Mouse (Mus musculus) adrenal gland, adult 2 months (tissue): ENCODE measurements around the gene Mmp25. TPM values are rescaled to one million over a fixed set of nuclear protein-coding genes. Genes with fewer than 3 reads are reported as not detected.

Experiments
- DNase-seq: peaks from one replicate; pipeline ENCODE4 v3.0.0; 2021
- polyA plus RNA-seq: library from polyadenylated mRNA; depleted of rRNA; stranded (reverse); fragments of >200 nt; gene quantifications from 2 replicates; pipeline ENCODE4 v1.2.3, GENCODE M21; 2012
- total RNA-seq, 2 experiments: library from RNA; stranded (reverse); gene quantifications; 2 replicates each; pipeline ENCODE4 v1.2.3; 2021

Gene Mmp25
- total and polyA plus RNA-seq, 3 experiments, result 0.10 to 0.42 TPM; not detected in 1

DNA sequence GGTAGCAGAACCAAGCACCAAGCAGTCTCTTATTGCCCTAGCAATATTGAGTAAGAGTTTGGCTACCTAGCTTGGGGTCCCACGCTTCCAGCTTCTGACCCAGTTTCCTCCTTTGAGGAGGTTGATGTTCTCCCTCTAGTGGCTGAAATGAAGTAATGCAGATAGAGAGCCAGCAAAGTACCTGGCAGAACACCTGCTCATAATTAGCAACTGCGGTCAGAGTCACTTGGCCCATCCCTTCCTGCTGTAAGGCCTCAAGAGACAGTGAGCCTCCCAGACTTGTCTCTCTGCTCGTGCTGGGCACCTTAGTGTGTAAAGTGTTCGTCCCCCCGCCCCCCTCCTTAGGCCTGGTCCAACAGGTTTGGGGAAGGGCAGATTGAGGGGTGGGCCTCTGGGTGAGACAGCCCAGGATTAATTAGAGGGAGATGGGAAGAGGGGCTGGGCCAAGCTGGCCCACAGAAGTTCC is 19.5 kb upstream of the Mmp25 start:
- DNase-seq, result no peak

DNA sequence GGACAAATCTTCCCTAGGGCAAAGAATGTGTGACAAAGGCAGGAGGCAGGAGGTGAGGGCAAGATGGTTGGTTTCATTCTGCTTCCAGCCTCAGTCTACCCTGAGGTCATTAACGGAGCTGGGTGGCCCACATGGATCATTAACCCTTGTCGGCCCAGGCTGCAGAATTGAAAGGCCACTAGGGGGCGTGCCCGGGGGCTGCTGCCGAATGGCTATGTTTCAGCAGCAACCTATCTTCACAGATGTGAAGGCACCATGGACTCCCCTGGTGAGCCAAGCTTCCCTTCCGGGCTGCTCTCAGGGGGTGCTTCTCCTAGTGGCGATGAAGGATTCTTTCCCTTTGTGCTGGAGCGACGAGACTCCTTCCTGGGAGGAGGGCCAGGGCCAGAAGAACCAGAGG is 16.4 kb upstream of the Mmp25 start:
- no peak for DNase-seq

- DNase-seq, result no peak
Observed at GRCm38 (mm10) chr17:23660876-23661200, 15.8 kb upstream of the Mmp25 start.

GRCm38 (mm10) chr17:23660117-23660875 is 15.2 kb upstream of the Mmp25 start, which contains the start of gene Bicdl2:
TSS of gene Bicdl2 (plus strand) at chr17:23660506.
- peak; percentile 36 for DNase-seq

GRCm38 (mm10) chr17:23658450-23658849 is 13.4 kb upstream of the Mmp25 start:
- DNase-seq, result no peak

GRCm38 (mm10) chr17:23654410-23654809 is 9.3 kb upstream of the Mmp25 start:
- DNase-seq, result no peak

- DNase-seq, result no peak
Observed at GRCm38 (mm10) chr17:23654001-23654400, 8.9 kb upstream of the Mmp25 start.

DNA sequence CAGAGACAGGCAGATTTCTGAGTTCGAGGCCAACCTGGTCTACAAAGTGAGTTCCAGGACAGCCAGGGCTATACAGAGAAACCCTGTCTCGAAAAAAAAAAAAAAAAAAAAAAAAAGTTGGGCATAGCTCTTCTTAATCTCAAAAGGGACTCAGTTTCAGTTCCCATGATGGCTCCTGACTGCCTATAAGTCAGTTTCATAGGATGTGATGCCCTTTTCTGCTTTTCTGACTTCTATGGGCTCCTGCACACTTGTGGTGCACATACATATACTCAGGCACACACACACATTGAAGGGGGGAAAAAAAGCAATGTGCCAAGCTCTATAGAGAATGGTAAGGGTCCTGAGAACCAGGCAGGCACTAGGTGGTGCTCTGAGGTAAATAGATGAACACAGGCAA is 8.2 kb upstream of the Mmp25 start:
- no peak for DNase-seq

DNA sequence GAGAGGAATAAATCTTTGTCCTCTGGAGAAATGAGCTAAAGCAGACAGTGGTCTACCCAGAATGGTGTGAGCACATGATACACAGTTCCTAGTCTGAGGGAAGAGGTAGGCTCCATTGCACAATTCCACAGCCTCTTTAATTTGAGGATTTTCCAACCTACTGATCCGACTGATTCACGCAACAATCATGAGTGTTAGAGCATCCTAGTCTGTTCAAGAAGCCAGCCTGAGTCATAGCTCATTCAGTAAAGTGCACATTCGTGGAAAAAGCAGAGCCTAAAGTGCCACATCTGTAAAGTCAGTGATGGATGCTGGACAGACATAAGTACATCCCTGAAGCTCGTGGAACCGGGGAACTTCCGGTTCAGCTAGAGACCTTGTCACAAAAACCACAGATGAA is 6.3 kb upstream of the Mmp25 start:
- DNase-seq, result no peak

- no peak for DNase-seq
Observed at GRCm38 (mm10) chr17:23645894-23646293, 817 bp upstream of the Mmp25 start.

DNA sequence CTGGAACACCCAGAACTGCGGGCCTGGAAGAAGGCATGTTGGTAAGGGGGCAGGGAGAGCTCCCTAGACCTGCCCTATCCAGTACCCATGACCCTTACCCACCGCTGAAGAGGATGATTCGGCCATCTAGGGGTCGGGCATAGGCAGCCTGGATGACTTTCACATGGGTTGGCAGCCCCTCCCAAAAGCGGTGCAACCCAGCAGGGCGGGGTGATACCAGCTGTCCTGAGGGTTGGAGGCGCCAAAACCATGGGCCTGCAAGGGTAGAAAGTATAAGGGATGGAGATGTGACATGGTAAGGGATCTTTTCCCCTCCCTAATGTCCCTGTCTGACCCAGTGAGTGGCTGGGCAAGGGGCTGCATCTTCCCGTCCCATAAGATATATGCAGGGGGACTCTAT is 13.8 kb downstream of the Mmp25 start:
- no peak for DNase-seq

GRCm38 (mm10) chr17:23630195-23631020 is 14.7 kb downstream of the Mmp25 start:
- peak; percentile 84 for DNase-seq

DNA sequence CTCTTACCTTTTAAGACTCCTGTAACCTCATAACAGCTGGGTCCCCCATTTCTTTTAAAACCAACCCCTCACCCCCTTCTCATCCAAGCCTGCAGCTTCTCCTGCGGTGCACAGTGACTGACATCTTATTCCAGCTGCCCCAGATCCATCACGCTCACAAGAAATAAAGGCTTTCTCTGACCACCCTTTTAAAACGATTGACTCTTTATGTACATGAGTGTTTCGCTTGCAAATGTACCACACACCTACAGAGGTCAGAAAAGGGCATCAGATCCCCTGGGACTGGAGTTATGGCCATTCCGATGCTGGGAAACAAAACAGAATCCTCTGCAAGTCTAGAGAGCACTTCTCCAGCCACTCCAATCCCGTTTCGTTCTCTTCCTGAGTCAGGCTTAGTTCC is 17.3 kb downstream of the Mmp25 start:
- DNase-seq, result no peak

DNA sequence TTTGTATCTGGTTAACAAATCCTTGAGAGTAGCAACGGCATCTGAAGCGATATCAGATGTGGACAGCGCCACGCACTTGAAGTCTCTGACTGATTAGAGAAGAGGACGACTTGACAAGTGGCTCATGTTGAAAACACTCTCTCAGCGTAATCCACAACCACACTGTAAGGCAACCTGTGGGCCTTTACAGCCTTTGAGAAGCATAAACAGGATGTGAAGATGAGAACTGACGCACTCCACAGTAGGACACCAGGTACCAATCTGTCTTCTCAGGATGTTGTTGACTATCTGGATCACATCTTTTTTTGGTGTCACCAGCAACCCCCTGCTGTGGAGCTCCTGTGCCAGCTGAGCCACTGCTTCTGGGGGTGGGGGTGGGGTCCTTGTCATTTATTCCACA is 24.7 kb downstream of the Mmp25 start:
- DNase-seq, result no peak

DNA sequence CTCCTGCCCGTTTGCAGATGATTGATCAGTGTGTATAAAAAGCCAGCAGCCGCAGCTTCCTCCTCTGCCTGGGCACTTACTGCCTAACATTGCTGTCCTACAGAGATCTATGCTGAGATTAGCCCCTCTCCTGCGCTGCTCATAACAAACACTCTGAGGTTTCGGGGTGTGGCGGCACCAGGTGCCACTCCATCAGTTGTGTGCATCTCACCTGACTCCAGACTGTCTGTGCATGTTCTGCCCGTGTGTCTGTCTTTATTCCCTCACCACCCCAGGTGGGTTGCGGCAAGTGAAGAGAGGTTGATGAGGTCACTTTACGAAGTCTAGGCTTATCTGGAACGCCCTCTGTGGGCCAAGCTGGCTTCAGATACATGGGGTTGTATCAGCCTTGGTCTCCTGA is 28.0 kb downstream of the Mmp25 start:
- DNase-seq, result no peak

DNA sequence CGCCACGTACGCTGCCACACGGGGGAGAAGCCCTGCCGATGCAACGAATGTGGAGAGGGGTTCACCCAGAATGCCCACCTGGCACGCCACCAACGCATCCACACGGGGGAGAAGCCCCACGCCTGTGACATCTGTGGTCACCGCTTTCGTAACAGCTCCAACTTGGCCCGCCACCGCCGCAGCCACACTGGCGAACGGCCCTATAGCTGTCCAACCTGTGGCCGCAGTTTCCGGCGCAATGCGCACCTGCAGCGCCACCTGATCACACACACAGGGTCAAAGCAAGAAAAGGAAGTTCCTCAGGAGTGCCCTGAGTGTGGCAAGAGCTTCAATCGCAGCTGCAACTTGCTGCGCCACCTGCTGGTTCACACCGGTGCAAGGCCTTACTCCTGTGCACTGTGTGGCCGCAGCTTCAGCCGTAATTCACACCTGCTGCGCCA is 34.7 kb downstream of the Mmp25 start:
- DNase-seq, result peak; percentile 35

GRCm38 (mm10) chr17:23609612-23610011 is 35.5 kb downstream of the Mmp25 start:
- no peak for DNase-seq

GRCm38 (mm10) chr17:23605220-23605619 is 39.9 kb downstream of the Mmp25 start:
- DNase-seq, result no peak

DNA sequence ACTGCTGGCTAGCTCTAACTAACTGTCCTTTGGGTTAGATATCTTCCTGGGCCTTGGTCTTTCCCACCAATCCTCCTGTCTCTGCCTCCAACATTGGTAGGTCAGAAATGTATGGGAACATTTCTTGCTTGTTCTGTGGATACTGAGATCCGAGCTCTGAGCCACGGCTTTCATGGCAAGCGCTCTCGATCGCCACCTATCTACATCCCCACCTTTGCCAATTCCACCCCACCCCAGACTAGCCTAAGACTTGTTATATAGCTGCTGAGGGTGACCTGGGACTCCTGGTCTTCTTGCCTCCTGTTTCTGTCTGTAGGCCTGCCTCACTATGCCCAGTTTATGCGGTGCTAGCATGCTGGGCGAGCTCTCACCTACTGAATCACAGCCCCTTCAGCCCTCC is 40.7 kb downstream of the Mmp25 start:
- no peak for DNase-seq

DNA sequence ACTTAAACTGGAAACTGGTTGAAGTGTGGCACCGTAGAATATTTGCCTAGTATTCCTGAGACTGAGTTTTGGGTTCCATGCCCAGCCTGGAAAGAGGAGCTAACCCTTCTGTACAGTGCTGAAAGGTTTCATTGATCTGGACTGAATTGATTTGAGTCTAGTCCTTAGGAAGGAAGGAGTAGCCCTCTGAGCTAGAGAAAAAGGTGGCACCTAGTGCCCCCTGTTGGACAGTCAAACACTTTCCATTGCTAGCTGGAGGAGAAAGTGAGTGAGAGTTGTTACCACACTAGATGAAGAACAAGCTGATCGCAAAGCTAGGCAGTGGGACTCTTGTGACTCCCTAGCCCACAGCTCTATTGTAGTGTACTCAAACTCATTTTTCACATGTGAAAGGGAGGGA is 41.5 kb downstream of the Mmp25 start:
- DNase-seq, result peak; percentile 30

GRCm38 (mm10) chr17:23603077-23603476 is 42.0 kb downstream of the Mmp25 start:
- no peak for DNase-seq

GRCm38 (mm10) chr17:23601836-23602585 is 43.1 kb downstream of the Mmp25 start:
- DNase-seq, result no peak
